Mouse (Mus musculus) regulatory T cell (primary cell): ENCODE measurements around the gene Mmd.
"Not testable (repeated sequence)": the region's sequence is repeated elsewhere in the genome, so short reads cannot be mapped to it uniquely, and the experiment has no call there.

Source experiments
- in situ Hi-C: fragments of 300-600 bp; cut with MboI, MseI; formaldehyde crosslinking; loops from one replicate; pipeline ENCODE4 v1.15.1; 2025; ENCODE audit warnings: high pct_unique_total_duplicates

Gene Mmd

DNA sequence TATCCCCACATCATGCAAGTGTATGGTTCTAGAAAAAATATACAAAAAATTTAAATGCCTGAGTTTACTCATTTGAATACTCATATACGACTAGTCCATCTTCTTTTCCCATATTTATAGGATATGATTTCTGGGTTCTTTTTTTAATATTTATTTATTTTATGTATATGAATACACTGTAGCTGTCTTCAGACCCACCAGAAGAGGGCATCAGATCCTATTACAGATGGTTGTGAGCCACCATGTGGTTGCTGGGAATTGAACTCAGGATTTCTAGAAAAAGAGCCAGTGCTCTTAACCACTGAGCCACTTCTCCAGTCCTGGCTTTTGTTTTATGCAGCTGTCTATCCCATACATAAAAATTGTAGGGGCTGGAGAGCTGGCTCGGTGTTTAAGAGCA, 32.7 kb downstream of the Mmd start:
- in situ Hi-C loops, result not testable (repeated sequence)

DNA sequence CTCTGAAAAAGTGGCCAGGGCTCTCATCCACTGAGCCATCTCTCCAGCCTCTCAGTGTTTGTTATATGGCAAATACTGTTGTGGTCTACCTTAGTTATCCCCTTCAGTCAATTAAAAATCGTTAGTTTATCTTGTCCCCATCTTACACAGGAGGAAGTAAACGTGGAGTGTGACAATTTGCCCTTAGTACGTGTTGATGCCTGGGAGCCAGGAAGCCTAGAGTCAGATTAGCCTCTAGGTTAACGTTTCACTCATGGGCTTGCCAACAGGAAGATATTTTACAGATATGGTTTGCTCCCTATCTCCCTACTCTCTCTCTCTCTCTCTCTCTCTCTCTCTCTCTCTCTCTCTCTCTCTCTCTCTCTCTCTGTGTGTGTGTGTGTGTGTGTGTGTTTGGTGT, 33.9 kb downstream of the Mmd start:
- in situ Hi-C loops, result no loop called here

DNA sequence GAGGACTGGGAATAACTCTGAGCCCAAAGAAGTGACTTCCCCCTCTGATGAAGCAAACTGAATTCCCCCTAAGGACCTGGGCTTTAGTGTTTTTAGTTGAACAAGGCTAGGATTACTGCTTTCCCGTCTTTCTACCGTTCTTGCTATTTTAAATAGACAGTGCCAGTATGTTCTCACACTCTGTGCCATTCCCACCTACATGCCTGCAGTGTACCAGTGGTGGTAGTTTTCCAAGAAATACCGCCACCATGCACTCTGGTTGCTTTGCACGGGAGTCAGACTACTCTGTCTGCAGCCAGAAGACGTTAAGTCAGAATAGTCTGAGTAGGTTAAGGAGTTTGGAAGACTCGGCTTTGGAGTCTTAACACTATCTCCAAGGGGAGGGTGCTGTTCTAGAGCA, 34.3 kb downstream of the Mmd start:
- in situ Hi-C loops, result no loop called here

DNA sequence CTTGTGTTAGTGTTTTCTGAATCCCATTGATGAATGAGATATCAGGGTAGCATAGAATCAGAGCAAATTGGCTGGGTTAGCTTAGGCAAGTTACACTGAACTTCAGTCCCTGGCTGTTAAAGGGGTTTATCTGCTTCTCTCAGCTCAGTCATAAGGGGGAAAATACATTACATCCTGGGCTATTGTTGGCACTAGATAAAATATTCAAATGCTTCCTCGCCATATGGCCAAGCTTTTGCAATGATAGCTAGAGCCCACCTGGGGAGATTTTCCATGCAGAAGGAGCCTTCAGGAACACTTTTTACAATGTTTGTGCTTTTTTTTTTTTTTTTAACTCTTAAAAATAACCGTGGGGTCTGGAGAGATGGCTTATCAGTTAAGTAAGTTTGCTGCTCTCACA, 34.8 kb downstream of the Mmd start:
- in situ Hi-C loops, result no loop called here

DNA sequence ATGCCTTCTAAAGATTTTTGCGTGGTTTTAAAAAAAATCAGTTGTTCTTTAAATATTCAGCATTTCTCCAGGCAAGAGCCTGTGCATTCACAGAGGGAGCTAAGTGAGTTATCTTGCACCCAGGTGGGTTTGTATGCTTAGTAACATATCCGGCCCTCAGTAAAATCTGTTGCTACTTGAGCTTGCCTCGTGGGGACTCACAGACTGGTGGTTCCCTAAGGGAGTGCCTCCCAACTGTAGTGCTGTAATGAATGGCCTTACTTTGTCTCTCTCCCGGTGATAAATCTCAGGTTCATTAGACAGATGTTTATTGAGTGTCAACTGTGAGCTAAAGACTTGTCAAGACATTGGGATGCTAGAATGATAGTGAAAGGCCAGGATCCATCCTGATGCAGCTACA, 35.4 kb downstream of the Mmd start:
- in situ Hi-C loops, result loop anchor here (5.0 kb wide), 1 partner anchor 92 kb away; no protein-coding TSS in a partner anchor

DNA sequence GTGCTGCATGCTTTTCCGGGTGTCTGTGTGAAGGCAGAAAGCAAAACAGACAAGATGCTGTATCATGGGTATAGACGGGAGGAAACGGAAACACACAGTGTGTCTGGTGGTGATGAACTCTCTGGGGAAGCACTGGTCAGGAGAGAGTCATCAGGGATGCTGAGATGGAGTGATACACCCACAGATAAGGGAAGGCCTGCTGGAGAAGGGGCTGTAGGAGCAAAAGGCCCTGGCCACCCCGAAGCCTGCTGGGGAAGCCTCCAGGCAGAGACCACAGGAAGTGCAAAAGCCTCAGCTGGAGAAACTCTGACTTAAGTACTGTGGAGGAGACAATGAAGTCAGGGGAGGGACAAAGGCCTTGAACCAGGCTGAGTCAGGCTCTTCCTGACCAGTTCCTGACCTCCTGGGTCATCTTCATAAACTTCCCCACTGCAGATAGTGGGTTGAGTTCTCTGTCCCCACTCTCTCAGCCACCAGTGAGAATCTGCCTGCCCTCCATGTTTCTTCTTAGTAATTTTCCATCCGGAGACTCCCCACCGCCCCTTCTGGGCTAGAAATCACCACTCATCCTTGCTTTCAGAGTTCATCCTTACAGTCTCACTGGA, 37.4 kb downstream of the Mmd start:
- in situ Hi-C loops, result loop anchor here (5.0 kb wide), 1 partner anchor 94 kb away; no protein-coding TSS in a partner anchor

DNA sequence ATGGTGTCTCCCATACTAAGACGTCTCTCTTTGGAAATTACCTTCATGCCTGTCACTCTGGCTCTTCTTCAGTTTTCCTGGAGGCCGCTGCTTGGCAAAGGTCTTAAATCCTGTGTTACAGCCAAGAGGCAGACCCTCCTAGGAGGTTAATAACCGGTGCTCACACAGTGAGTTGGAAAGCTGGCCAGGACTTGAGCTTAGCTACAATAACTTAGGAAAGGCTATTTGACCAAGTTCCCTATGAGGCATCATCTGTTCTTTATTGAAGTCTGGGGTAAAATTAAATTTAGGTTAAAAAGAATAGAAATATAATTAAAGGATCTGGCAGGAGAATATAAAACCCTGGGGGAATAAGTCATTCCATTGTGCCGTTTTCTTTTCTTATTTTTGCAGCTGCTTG, 41.9 kb downstream of the Mmd start:
- in situ Hi-C loops, result no loop called here

DNA sequence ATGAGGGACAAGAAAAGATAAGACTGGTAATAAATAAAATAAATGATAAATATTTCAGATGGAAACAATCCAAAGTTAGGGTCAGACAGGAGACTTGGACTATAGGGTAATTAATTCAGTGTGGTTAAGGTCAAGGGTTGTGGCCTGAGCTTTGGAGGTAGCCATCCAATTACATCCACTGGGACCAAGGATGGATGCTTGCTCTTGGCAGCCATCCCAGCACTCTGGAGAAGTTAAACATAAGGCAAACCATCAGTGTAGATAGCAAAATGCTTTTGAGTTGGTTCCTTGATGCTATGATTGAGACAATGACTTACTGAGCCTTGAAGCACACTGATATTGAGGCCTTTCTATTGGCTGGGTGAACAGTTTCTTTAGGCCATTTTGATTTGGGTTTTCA, 43.5 kb downstream of the Mmd start:
- in situ Hi-C loops, result no loop called here

DNA sequence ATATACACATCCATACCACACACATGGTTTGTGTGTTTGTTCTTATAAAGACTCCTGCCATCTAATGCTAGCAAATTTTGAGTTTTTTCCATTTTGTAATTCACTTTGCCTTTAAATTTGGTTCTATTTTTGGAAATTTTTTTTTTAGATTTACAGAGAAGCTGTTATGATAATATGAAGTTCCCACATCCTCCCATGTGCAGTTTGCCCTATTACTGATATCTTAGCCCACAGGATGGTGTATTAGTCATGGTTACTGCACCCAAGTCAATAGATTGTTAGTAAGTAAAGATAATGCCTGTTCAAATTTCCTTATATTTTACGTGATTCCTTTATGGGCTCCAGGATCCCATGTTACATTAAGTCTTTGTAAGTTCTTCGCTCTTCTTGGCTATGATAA, 45.4 kb downstream of the Mmd start:
- in situ Hi-C loops, result no loop called here

DNA sequence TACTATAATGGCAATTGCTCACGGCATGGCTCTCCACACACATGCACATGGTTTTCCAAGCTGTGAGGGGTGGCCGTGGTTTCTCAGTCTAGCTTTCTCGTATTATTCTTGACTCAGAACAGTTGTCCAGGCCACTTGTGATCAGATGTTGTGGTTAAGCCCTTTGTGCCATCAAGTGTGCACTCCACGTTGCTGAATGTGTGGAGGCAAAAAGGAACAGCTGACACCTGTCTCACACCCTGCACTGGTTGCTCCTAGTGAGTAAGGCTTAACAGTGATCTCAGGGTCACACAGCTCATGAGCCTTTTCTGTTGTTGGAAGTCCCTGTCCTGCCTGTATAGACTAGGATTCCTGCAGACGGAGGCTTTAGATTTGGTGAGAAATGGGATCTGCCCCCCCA, 56.8 kb downstream of the Mmd start:
- in situ Hi-C loops, result no loop called here

DNA sequence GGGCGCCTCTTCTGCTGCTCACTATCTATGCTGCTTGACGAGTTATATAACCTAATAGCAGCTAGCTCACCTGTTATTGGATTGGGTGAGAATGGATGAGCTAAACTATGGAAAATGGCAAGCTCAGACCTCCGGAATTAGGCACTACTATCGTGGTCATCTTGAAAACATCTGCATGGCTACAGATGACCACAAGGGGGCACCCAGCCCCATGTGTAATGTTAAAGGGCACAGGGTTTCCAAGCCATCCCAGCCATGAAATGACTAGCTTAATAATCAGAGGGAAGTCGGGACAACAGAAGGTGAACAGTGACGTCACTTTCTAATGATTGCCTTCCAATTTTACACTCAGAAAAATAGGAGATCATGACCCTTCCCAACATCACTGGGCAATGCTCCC, 57.7 kb downstream of the Mmd start:
- in situ Hi-C loops, result no loop called here

DNA sequence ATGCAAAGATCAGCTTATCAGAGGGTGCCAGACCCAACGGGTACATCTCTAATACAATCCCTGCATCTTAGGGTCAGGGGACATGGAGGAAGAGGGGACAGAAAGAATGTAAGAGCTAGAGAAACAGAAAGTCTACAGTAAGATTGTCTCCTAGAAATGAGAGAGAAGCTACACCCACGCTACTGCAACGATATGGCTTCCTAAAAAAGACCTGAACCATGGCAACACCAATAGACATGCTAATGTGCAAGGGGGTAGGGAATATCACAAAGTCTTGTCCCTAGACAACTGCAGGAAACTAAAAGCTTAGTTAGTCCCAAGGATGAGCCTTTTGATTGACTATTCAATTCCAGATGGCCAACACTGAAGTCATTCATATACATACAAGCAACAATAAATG, 65.3 kb downstream of the Mmd start:
- in situ Hi-C loops, result no loop called here

DNA sequence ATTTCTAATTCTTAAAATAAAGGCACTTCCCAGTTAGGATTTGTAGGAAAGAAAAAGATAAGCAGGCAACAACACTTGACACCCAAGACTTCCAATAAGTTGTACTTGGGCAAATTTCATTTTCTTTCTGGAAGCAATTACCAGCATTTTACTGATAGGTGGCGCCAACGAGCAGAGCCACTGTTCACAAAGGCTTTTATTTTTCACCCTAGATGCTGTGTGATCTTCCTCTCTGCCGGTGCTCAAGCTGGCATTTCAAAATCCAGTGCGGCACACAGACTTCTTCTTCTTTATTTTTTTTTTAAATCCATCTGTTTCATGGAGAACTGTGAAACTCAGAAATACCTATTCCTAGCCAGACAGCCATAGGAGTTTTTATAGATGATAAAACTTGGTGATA, 68.2 kb downstream of the Mmd start:
- in situ Hi-C loops, result no loop called here

DNA sequence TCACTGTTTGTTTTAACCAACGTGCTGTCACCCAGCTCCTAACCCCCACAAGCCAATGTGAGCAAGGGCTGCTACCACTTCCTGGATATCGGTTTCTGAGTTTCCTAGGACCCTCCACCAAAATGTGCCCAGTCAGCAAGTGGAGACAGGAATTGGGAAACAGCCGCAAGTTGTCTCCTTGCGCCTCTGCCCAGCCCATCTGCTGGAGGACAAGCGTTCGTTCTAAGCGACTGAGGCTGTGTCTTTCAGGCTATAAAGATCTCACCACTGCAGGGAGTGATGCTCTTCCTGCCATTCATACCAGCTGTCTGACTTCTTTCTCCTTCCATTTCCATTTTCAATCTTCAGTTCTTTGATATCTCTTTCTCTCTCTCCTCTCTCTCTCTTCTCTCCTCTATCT, 71.7 kb downstream of the Mmd start:
- in situ Hi-C loops, result loop anchor here (5.0 kb wide), 1 partner anchor 44 kb away; no protein-coding TSS in a partner anchor

DNA sequence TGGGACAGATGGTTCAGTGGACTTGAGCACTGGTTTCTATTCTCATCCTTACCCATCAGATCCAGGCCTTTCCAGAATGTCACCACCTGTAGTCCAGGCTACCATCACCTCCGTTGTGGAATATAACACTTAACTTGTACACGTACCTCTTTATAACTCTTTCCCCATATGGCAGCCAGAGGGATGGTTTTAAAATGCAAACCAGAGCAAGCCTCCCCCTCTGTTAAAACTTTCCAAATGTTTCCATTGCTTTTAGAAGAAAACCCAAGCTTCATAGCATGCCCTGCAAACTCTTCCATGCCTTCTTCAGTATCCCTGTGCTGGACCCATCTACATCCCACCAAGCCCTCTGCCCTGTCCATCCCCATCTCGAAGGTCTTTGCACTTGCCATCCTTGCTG, 75.3 kb downstream of the Mmd start:
- in situ Hi-C loops, result loop anchor here (5.0 kb wide), 1 partner anchor 47 kb away; no protein-coding TSS in a partner anchor

DNA sequence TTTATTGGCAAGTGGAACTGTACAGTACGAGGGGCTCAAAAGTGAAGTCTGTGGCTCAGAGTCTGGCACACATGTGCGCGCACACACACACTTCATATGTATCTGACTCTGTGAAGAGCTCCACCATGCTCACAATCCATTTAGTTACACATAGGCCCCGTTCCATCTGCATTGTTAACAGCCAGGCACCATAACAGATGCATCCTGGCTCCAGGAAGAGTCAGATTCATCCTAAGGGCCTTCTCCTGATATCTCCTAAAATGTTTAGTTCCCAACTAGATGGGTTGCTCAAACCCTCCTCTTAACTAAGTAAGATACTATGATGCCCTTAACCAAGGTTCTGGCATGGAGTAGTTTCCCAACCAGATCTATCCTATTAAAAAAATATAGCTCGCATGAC, 76.9 kb downstream of the Mmd start:
- in situ Hi-C loops, result no loop called here

DNA sequence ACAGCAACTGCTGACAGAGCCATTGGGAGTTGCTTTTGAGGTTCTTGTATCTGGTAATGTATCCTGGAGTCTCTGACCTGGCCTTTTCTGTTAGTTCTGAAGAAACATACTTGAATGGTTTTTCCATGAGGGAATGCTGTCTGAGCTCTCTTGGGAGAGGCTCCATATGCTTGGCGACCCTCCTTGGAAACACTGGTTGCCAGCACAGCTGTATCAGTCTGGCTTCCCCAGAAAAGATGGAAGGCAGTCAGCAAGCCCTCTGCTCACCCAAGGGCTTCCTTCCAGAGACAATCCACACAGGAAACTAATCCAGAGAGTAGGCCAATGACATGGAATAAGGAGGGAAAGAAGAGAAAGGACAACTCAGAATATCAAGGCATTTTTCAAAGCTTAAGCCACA, 77.6 kb downstream of the Mmd start:
- in situ Hi-C loops, result no loop called here
